Mouse (Mus musculus): Measurements from ENCODE around the gene Rtn1. TPM values are rescaled to one million over a fixed set of nuclear protein-coding genes. Genes with fewer than 3 reads are reported as not detected.
"Not testable (repeated sequence)": the region's sequence is repeated elsewhere in the genome, so short reads cannot be mapped to it uniquely, and the experiment has no call there.

The Rtn1 gene
- polyA plus RNA-seq, 1 experiment from 2014 or later: 117 TPM

- Histone ChIP-seq H3K36me3 (peaks cover 10% of the 10 kb centered on the region), H3K4me1 (peaks cover 34% of the 10 kb centered on the region), H3K9me3 (replicated peaks) (peaks cover 10% of the 10 kb centered on the region; the same call in 1 of the 2 replicates), H3K27ac (replicated peaks) (peak overlapping the region; percentile 61; the same call in 1 of the 2 replicates), H3K4me3 (no peak overlapping the region), H3K27me3 (ENCODE audit: low read depth, poor library complexity, severe bottlenecking) (no peaks in the 10 kb centered on the region)
- 75% methylated on average over 5 of the region's 5 CpGs for WGBS
- DNase-seq (ENCODE audit: low spot score): no peak
Observed at GRCm38 (mm10) chr12:72304347-72304688, 104.5 kb downstream of the Rtn1 start.

GRCm38 (mm10) chr12:72303624-72304346, 105.1 kb downstream of the Rtn1 start:
- H3K9me3 ChIP-seq (replicated peaks): peaks cover 10% of the 10 kb centered on the region; the same call in 1 of the 2 replicates
- no peaks in the 10 kb centered on the region for H3K27me3 ChIP-seq (ENCODE audit: low read depth, poor library complexity, severe bottlenecking)
- peaks cover 34% of the 10 kb centered on the region for H3K4me1 ChIP-seq
- 77% methylated on average over 37 of the region's 37 CpGs for WGBS
- H3K4me3 ChIP-seq: peak overlapping the region; percentile 14; the same call in 1 of the 2 replicates
- peaks cover 10% of the 10 kb centered on the region for H3K36me3 ChIP-seq
- DNase-seq (ENCODE audit: low spot score): no peak
- peak overlapping the region; percentile 61 for H3K27ac ChIP-seq (replicated peaks)

- WGBS: 44% methylated on average over 8 of the region's 8 CpGs
- Histone ChIP-seq H3K27me3 (ENCODE audit: low read depth, poor library complexity, severe bottlenecking) (no peaks in the 10 kb centered on the region), H3K27ac (replicated peaks) (peak overlapping the region; percentile 69), H3K36me3 (peaks cover 10% of the 10 kb centered on the region), H3K4me3 (no peak overlapping the region), H3K4me1 (peaks cover 34% of the 10 kb centered on the region), H3K9me3 (replicated peaks) (peaks cover 10% of the 10 kb centered on the region; the same call in 1 of the 2 replicates)
- DNase-seq (ENCODE audit: low spot score): peak; percentile 49
Observed at GRCm38 (mm10) chr12:72301431-72301830, 107.4 kb downstream of the Rtn1 start.

- Histone ChIP-seq H3K4me1 (peaks cover 34% of the 10 kb centered on the region), H3K4me3 (no peak overlapping the region), H3K27ac (replicated peaks) (peak overlapping the region; percentile 69), H3K27me3 (ENCODE audit: low read depth, poor library complexity, severe bottlenecking) (no peaks in the 10 kb centered on the region), H3K9me3 (replicated peaks) (peaks cover 10% of the 10 kb centered on the region; the same call in 1 of the 2 replicates), H3K36me3 (peaks cover 10% of the 10 kb centered on the region)
- 85% methylated on average over 8 of the region's 8 CpGs for WGBS
- DNase-seq (ENCODE audit: low spot score): no peak
Observed at GRCm38 (mm10) chr12:72300971-72301370, 107.9 kb downstream of the Rtn1 start.

GRCm38 (mm10) chr12:72298222-72298621, 110.6 kb downstream of the Rtn1 start:
- H3K4me3 ChIP-seq: no peak overlapping the region
- no peak for DNase-seq (ENCODE audit: low spot score)
- H3K4me1 ChIP-seq: peaks cover 13% of the 10 kb centered on the region
- peaks cover 1% of the 10 kb centered on the region; the same call in 1 of the 2 replicates for H3K9me3 ChIP-seq (replicated peaks)
- no peaks in the 10 kb centered on the region for H3K27me3 ChIP-seq (ENCODE audit: low read depth, poor library complexity, severe bottlenecking)
- H3K36me3 ChIP-seq: peaks cover 1% of the 10 kb centered on the region
- 88% methylated on average over 7 of the region's 7 CpGs for WGBS
- H3K27ac ChIP-seq (replicated peaks): no peak overlapping the region

GRCm38 (mm10) chr12:72296552-72296951, 112.3 kb downstream of the Rtn1 start:
- 92% methylated on average over 5 of the region's 5 CpGs for WGBS

GRCm38 (mm10) chr12:72293185-72293584, 115.7 kb downstream of the Rtn1 start:
- not testable (repeated sequence) for DNase-seq (ENCODE audit: low spot score); H3K4me1 ChIP-seq; H3K27me3 ChIP-seq (ENCODE audit: low read depth, poor library complexity, severe bottlenecking); H3K36me3 ChIP-seq; H3K27ac ChIP-seq (replicated peaks); H3K4me3 ChIP-seq
- H3K9me3 ChIP-seq (replicated peaks): peaks cover 10% of the 10 kb centered on the region; the same call in 1 of the 2 replicates
- 91% methylated on average over 3 of the region's 3 CpGs for WGBS

More at GRCm38 (mm10) chr12:72296552-72296951, 112.3 kb downstream of the Rtn1 start:
- H3K27ac ChIP-seq (replicated peaks): no peak overlapping the region
- peaks cover 7% of the 10 kb centered on the region; the same call in 1 of the 2 replicates for H3K9me3 ChIP-seq (replicated peaks)
- no peak overlapping the region for H3K4me3 ChIP-seq
- DNase-seq (ENCODE audit: low spot score): no peak
- H3K27me3 ChIP-seq (ENCODE audit: low read depth, poor library complexity, severe bottlenecking): no peaks in the 10 kb centered on the region
- no peaks in the 10 kb centered on the region for H3K36me3 ChIP-seq
- peaks cover 6% of the 10 kb centered on the region for H3K4me1 ChIP-seq

GRCm38 (mm10) chr12:72292566-72292965, 116.3 kb downstream of the Rtn1 start:
- Histone ChIP-seq H3K4me1 (no peaks in the 10 kb centered on the region), H3K4me3 (no peak overlapping the region), H3K27ac (replicated peaks) (no peak overlapping the region), H3K27me3 (ENCODE audit: low read depth, poor library complexity, severe bottlenecking) (no peaks in the 10 kb centered on the region), H3K9me3 (replicated peaks) (peaks cover 10% of the 10 kb centered on the region; the same call in 1 of the 2 replicates), H3K36me3 (no peaks in the 10 kb centered on the region)
- 78% methylated on average over 2 of the region's 2 CpGs for WGBS
- no peak for DNase-seq (ENCODE audit: low spot score)

GRCm38 (mm10) chr12:72291266-72291665, 117.6 kb downstream of the Rtn1 start:
- peaks cover 10% of the 10 kb centered on the region; the same call in 1 of the 2 replicates for H3K9me3 ChIP-seq (replicated peaks)
- no peaks in the 10 kb centered on the region for H3K36me3 ChIP-seq
- 93% methylated on average over 4 of the region's 4 CpGs for whole genome bisulfite sequencing
- no peak overlapping the region for H3K27ac ChIP-seq (replicated peaks)
- H3K4me1 ChIP-seq: no peaks in the 10 kb centered on the region
- no peaks in the 10 kb centered on the region for H3K27me3 ChIP-seq (ENCODE audit: low read depth, poor library complexity, severe bottlenecking)
- DNase-seq (ENCODE audit: low spot score): no peak
- H3K4me3 ChIP-seq: no peak overlapping the region

- Histone ChIP-seq H3K9me3 (replicated peaks) (peaks cover 10% of the 10 kb centered on the region; the same call in 1 of the 2 replicates), H3K27ac (replicated peaks) (no peak overlapping the region), H3K36me3 (no peaks in the 10 kb centered on the region), H3K27me3 (ENCODE audit: low read depth, poor library complexity, severe bottlenecking) (no peaks in the 10 kb centered on the region), H3K4me3 (no peak overlapping the region), H3K4me1 (0 out of 2 replicates have a peak, but pooled peaks cover 2% of the 10 kb centered on the region)
- DNase-seq (ENCODE audit: low spot score): no peak
- 73% methylated on average over 3 of the region's 3 CpGs for WGBS
Observed at GRCm38 (mm10) chr12:72288215-72288614, 120.6 kb downstream of the Rtn1 start.

- Histone ChIP-seq H3K9me3 (replicated peaks) (peaks cover 7% of the 10 kb centered on the region; the same call in 1 of the 2 replicates), H3K36me3 (no peaks in the 10 kb centered on the region), H3K27me3 (ENCODE audit: low read depth, poor library complexity, severe bottlenecking) (no peaks in the 10 kb centered on the region), H3K4me1 (0 out of 2 replicates have a peak, but pooled peaks cover 2% of the 10 kb centered on the region), H3K4me3 (no peak overlapping the region), H3K27ac (replicated peaks) (no peak overlapping the region)
- DNase-seq (ENCODE audit: low spot score): no peak
- WGBS: 83% methylated on average over 4 of the region's 4 CpGs
Observed at GRCm38 (mm10) chr12:72287332-72288004, 121.4 kb downstream of the Rtn1 start.

GRCm38 (mm10) chr12:72285366-72286345, 123.2 kb downstream of the Rtn1 start:
- H3K27ac ChIP-seq (replicated peaks): no peak overlapping the region; the same call in 1 of the 2 replicates
- no peaks in the 10 kb centered on the region for H3K27me3 ChIP-seq (ENCODE audit: low read depth, poor library complexity, severe bottlenecking)
- no peak overlapping the region for H3K4me3 ChIP-seq
- H3K9me3 ChIP-seq (replicated peaks): no peaks in the 10 kb centered on the region
- no peak for DNase-seq (ENCODE audit: low spot score)
- no peaks in the 10 kb centered on the region for H3K36me3 ChIP-seq
- 0 out of 2 replicates have a peak, but pooled peaks cover 2% of the 10 kb centered on the region for H3K4me1 ChIP-seq
- 87% methylated on average over 25 of the region's 25 CpGs for WGBS

All from midbrain, embryonic 10.5 days (tissue).